Mouse (Mus musculus) heart, embryonic 16.5 days (tissue): ENCODE measurements at regions not wholly inside any gene's neighbourhood (a gene's known extent, or its start where the extent isn't known, plus 50 kb on each side); places are given as distances from the start of the nearest gene placed in this dataset.

Experiments used
- ATAC-seq: fragments of 200-750 bp; cut with Nextera tagmentation; replicated peaks from 2 replicates; pipeline ENCODE4 v1.8.0; 2017; ENCODE audit warnings: moderate number of reproducible peaks; ENCODE audit not compliant: insufficient read depth, low FRiP score; ENCODE audit errors: extremely low read depth
- H3K27ac ChIP-seq: fragments of 300-500 bp; sonication (generic); 2 replicates; pipeline ENCODE4 v1.5.1; 2014; ENCODE audit warnings: mild to moderate bottlenecking, low read length, control low read depth, moderate library complexity
- H3K27me3 ChIP-seq: fragments of 300-500 bp; sonication (generic); 2 replicates; pipeline ENCODE4 v1.6.1; 2014; ENCODE audit warnings: low read length, mixed read lengths; ENCODE audit not compliant: control insufficient read depth, insufficient read depth
- H3K36me3 ChIP-seq: fragments of 300-500 bp; sonication (generic); 2 replicates; pipeline ENCODE4 v1.6.1; 2014; ENCODE audit not compliant: control insufficient read depth, insufficient read depth
- H3K4me1 ChIP-seq: fragments of 300-500 bp; sonication (generic); 2 replicates; pipeline ENCODE4 v1.6.1; 2014; ENCODE audit warnings: low read length, mixed read lengths; ENCODE audit not compliant: control insufficient read depth, insufficient read depth
- H3K4me2 ChIP-seq: fragments of 300-500 bp; sonication (generic); 2 replicates; pipeline ENCODE4 v1.6.1; 2014; ENCODE audit warnings: low read depth, mild to moderate bottlenecking, control low read depth, low read length
- H3K4me3 ChIP-seq: fragments of 300-500 bp; sonication (generic); 2 replicates; pipeline ENCODE4 v1.5.1; 2014; ENCODE audit warnings: mild to moderate bottlenecking, control low read depth, low read length
- H3K9ac ChIP-seq: fragments of 300-500 bp; sonication (generic); 2 replicates; pipeline ENCODE4 v1.6.1; 2014; ENCODE audit warnings: low read length, control low read depth
- H3K9me3 ChIP-seq: fragments of 300-500 bp; sonication (generic); replicated peaks from 2 replicates; pipeline ENCODE4 v1.6.1; 2016; ENCODE audit warnings: low read length; ENCODE audit not compliant: control insufficient read depth
- WGBS: fragments of 180-500 bp; shearing (Covaris S2); extraction: QIAGEN DNeasy Blood & Tissue Kit; methylation state at CpG from one replicate; pipeline ENCODE4 v1.1.7; 2014; 5-methylcytosine and 5-hydroxymethylcytosine counted together

GRCm38 (mm10) chr1:193689601-193690000, 319.5 kb upstream of the Camk1g start:
- Histone ChIP-seq H3K27ac (no peak overlapping the region), H3K27me3 (no peaks in the 10 kb centered on the region), H3K4me3 (no peak overlapping the region), H3K9ac (no peak overlapping the region), H3K9me3 (no peaks in the 10 kb centered on the region), H3K4me2 (no peak overlapping the region), H3K4me1 (no peaks in the 10 kb centered on the region; the same call in 1 of the 2 replicates), H3K36me3 (no peaks in the 10 kb centered on the region)
- ATAC-seq = no peak
- WGBS = 56% methylated on average over 4 of the region's 4 CpGs

- no peak overlapping the region for H3K4me3 ChIP-seq
- H3K9ac ChIP-seq = no peak overlapping the region
- no peaks in the 10 kb centered on the region for H3K27me3 ChIP-seq
- H3K4me1 ChIP-seq = no peaks in the 10 kb centered on the region
- no peak overlapping the region for H3K4me2 ChIP-seq
- WGBS = 49% methylated on average over 2 of the region's 2 CpGs
- H3K9me3 ChIP-seq = no peaks in the 10 kb centered on the region
- ATAC-seq = no peak
- H3K27ac ChIP-seq = no peak overlapping the region
- no peaks in the 10 kb centered on the region for H3K36me3 ChIP-seq
Measured at GRCm38 (mm10) chr1:193682917-193683316, 312.8 kb upstream of the Camk1g start.

GRCm38 (mm10) chr1:193678448-193678847, 308.4 kb upstream of the Camk1g start:
- no peak overlapping the region for H3K4me2 ChIP-seq
- H3K27me3 ChIP-seq = no peaks in the 10 kb centered on the region
- no peaks in the 10 kb centered on the region for H3K36me3 ChIP-seq
- H3K27ac ChIP-seq = no peak overlapping the region
- no peaks in the 10 kb centered on the region for H3K9me3 ChIP-seq
- 75% methylated on average over 2 of the region's 2 CpGs for WGBS
- no peaks in the 10 kb centered on the region for H3K4me1 ChIP-seq
- H3K9ac ChIP-seq = no peak overlapping the region
- ATAC-seq = no peak
- H3K4me3 ChIP-seq = no peak overlapping the region

- 24% methylated on average over 3 of the region's 3 CpGs for WGBS
- Histone ChIP-seq H3K4me2 (no peak overlapping the region), H3K9me3 (peaks cover 2% of the 10 kb centered on the region; the same call in 1 of the 2 replicates), H3K4me3 (no peak overlapping the region), H3K27me3 (no peaks in the 10 kb centered on the region), H3K27ac (no peak overlapping the region), H3K4me1 (peaks cover 11% of the 10 kb centered on the region), H3K9ac (no peak overlapping the region), H3K36me3 (no peaks in the 10 kb centered on the region)
- no peak for ATAC-seq
Measured at GRCm38 (mm10) chr1:193673236-193673830, 303.2 kb upstream of the Camk1g start.

GRCm38 (mm10) chr1:193672681-193673080, 302.6 kb upstream of the Camk1g start:
- WGBS = 60% methylated on average over 3 of the region's 3 CpGs
- H3K4me1 ChIP-seq = peaks cover 11% of the 10 kb centered on the region

GRCm38 (mm10) chr1:193671816-193672254, 301.7 kb upstream of the Camk1g start:
- WGBS = 55% methylated on average over 3 of the region's 3 CpGs
- Histone ChIP-seq H3K4me1 (peaks cover 11% of the 10 kb centered on the region), H3K4me2 (no peak overlapping the region), H3K9ac (no peak overlapping the region), H3K9me3 (peaks cover 2% of the 10 kb centered on the region; the same call in 1 of the 2 replicates), H3K27me3 (no peaks in the 10 kb centered on the region), H3K27ac (no peak overlapping the region), H3K4me3 (no peak overlapping the region), H3K36me3 (no peaks in the 10 kb centered on the region)
- ATAC-seq = no peak

More at GRCm38 (mm10) chr1:193672681-193673080, 302.6 kb upstream of the Camk1g start:
- Histone ChIP-seq H3K9me3 (peaks cover 2% of the 10 kb centered on the region; the same call in 1 of the 2 replicates), H3K27me3 (no peaks in the 10 kb centered on the region), H3K9ac (no peak overlapping the region), H3K4me3 (no peak overlapping the region), H3K4me2 (no peak overlapping the region), H3K27ac (no peak overlapping the region), H3K36me3 (no peaks in the 10 kb centered on the region)
- no peak for ATAC-seq

GRCm38 (mm10) chr1:193671046-193671445, 300.9 kb upstream of the Camk1g start:
- WGBS = 73% methylated on average over 1 of the region's 1 CpGs
- ATAC-seq = no peak
- Histone ChIP-seq H3K27me3 (no peaks in the 10 kb centered on the region), H3K4me1 (peaks cover 11% of the 10 kb centered on the region), H3K9ac (no peak overlapping the region), H3K9me3 (peaks cover 2% of the 10 kb centered on the region; the same call in 1 of the 2 replicates), H3K27ac (no peak overlapping the region), H3K4me3 (no peak overlapping the region), H3K36me3 (no peaks in the 10 kb centered on the region), H3K4me2 (no peak overlapping the region)

GRCm38 (mm10) chr1:193670008-193670407, 299.9 kb upstream of the Camk1g start:
- Histone ChIP-seq H3K4me3 (no peak overlapping the region), H3K27me3 (no peaks in the 10 kb centered on the region), H3K27ac (no peak overlapping the region), H3K36me3 (no peaks in the 10 kb centered on the region), H3K9me3 (peaks cover 2% of the 10 kb centered on the region; the same call in 1 of the 2 replicates), H3K4me1 (peaks cover 18% of the 10 kb centered on the region), H3K9ac (no peak overlapping the region), H3K4me2 (no peak overlapping the region)
- no peak for ATAC-seq

GRCm38 (mm10) chr1:193668841-193669240, 298.7 kb upstream of the Camk1g start:
- Histone ChIP-seq H3K4me1 (peaks cover 19% of the 10 kb centered on the region), H3K36me3 (no peaks in the 10 kb centered on the region), H3K27ac (peak overlapping the region; percentile 58), H3K9ac (no peak overlapping the region), H3K4me2 (no peak overlapping the region), H3K27me3 (no peaks in the 10 kb centered on the region), H3K4me3 (no peak overlapping the region), H3K9me3 (peaks cover 2% of the 10 kb centered on the region; the same call in 1 of the 2 replicates)
- peak; percentile 79 for ATAC-seq
